Mouse (Mus musculus) erythroblast, embryonic 14.5 days (primary cell): ENCODE measurements around the gene Tet2.

Experiments
- GATA1 ChIP-seq: IDR thresholded peaks from 2 replicates; pipeline ENCODE4 v1.6.1; 2012; ENCODE audit warnings: low read length, inconsistent platforms, mixed read lengths
- TAL1 ChIP-seq: IDR thresholded peaks from 3 replicates; pipeline ENCODE4 v1.6.1; 2012; ENCODE audit warnings: low read length, inconsistent platforms, mixed read lengths

- TF ChIP-seq TAL1: no peak
- TF ChIP-seq GATA1: no peak
Observed at GRCm38 (mm10) chr3:133582096-133582495, 37.2 kb upstream of the Tet2 start.
